Mouse (Mus musculus): ENCODE measurements around the gene 9330182L06Rik. TPM values are rescaled to one million over a fixed set of nuclear protein-coding genes. Genes with fewer than 3 reads are reported as not detected.
A peak's percentile ranks its signal among the peaks of the same experiment; 100 is the strongest.

9330182L06Rik gene
- 2.0 TPM in 2 replicates for polyA plus RNA-seq (2016; fragmentation: Nextera tagmentation; extraction: Ambion mirVana)

- Histone ChIP-seq H3K36me3 (replicated peaks) (no peaks in the 10 kb centered on the region), H3K9me3 (no peaks in the 10 kb centered on the region), H3K4me1 (peaks cover 5% of the 10 kb centered on the region; the same call in 1 of the 2 replicates), H3K27ac (replicated peaks) (peak within 1 kb of the TSS; percentile 79), H3K27me3 (replicated peaks; ENCODE audit: low read depth, poor library complexity, severe bottlenecking) (peaks cover 27% of the 10 kb centered on the region), H3K4me3 (peak within 1 kb of the TSS; percentile 71)
- DNase-seq (ENCODE audit: low spot score): no peak
- WGBS: under 1% methylated on average over 47 of the region's 47 CpGs
Observed at GRCm38 (mm10) chr5:9265586-9266279, at the start of gene 9330182L06Rik. Gene 9330182L06Rik, plus strand, starts transcription at chr5:9266118.

- Histone ChIP-seq H3K36me3 (replicated peaks) (no peaks in the 10 kb centered on the region), H3K4me3 (no peak overlapping the region), H3K4me1 (no peaks in the 10 kb centered on the region), H3K9me3 (no peaks in the 10 kb centered on the region), H3K27ac (replicated peaks) (no peak overlapping the region), H3K27me3 (replicated peaks; ENCODE audit: low read depth, poor library complexity, severe bottlenecking) (no peaks in the 10 kb centered on the region)
- DNase-seq (ENCODE audit: low spot score): no peak
- 84% methylated on average over 4 of the region's 4 CpGs for WGBS
Observed at GRCm38 (mm10) chr5:9227456-9228008, 38.4 kb upstream of the 9330182L06Rik start.

- WGBS: 67% methylated on average over 4 of the region's 4 CpGs
- no peak overlapping the region for H3K4me3 ChIP-seq
- no peaks in the 10 kb centered on the region for H3K36me3 ChIP-seq (replicated peaks)
- DNase-seq (ENCODE audit: low spot score): no peak
- H3K9me3 ChIP-seq: no peaks in the 10 kb centered on the region
- H3K27me3 ChIP-seq (replicated peaks; ENCODE audit: low read depth, poor library complexity, severe bottlenecking): peaks cover 27% of the 10 kb centered on the region
- H3K4me1 ChIP-seq: peaks cover 5% of the 10 kb centered on the region; the same call in 1 of the 2 replicates
- no peak overlapping the region for H3K27ac ChIP-seq (replicated peaks)
Observed at GRCm38 (mm10) chr5:9264361-9264760, 1.6 kb upstream of the 9330182L06Rik start.

DNA sequence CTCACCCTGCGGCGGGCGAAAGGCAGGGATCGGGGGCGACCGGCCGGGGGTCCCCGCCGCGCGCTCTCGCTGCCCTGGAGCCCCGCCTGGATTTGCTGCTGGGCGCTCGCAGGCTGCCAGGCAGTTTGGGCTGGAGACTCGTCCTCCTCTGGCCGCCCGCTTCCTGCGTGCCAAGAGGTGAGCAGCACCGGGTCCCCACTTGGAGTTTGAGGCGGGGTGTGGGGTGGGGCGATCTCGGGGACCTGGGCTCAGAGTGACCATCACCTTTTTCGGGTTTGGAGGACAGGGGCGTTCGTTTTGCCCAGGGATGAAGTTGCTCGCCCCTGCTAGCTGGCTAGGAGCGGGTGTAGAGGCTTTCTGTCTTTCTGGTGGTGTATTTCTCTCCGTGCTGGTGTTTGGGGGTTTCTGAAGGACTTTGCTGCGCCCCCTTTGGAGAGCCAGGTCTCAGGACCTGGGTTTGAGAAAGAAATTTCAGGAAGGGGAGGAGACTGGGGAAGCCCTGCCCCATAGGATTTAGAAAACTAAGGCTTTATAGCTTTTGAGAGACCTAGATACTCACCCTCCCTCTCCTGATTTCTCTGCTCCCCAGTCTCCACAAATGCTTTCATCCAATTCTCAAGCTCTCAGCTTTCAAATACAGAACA lies 484 bp downstream of the 9330182L06Rik start:
- 1% methylated on average over 30 of the region's 30 CpGs for WGBS
- peak; percentile 72 for DNase-seq (ENCODE audit: low spot score)
- Histone ChIP-seq H3K9me3 (no peaks in the 10 kb centered on the region), H3K4me1 (peaks cover 5% of the 10 kb centered on the region; the same call in 1 of the 2 replicates), H3K27ac (replicated peaks) (peak overlapping the region; percentile 79), H3K36me3 (replicated peaks) (no peaks in the 10 kb centered on the region), H3K4me3 (peak overlapping the region; percentile 71), H3K27me3 (replicated peaks; ENCODE audit: low read depth, poor library complexity, severe bottlenecking) (peaks cover 27% of the 10 kb centered on the region)

- H3K27ac ChIP-seq (replicated peaks): no peak overlapping the region
- DNase-seq (ENCODE audit: low spot score): no peak
- no peaks in the 10 kb centered on the region for H3K36me3 ChIP-seq (replicated peaks)
- peaks cover 5% of the 10 kb centered on the region; the same call in 1 of the 2 replicates for H3K4me1 ChIP-seq
- H3K27me3 ChIP-seq (replicated peaks; ENCODE audit: low read depth, poor library complexity, severe bottlenecking): peaks cover 8% of the 10 kb centered on the region
- no peak overlapping the region for H3K4me3 ChIP-seq
- WGBS: 72% methylated on average over 3 of the region's 3 CpGs
- no peaks in the 10 kb centered on the region for H3K9me3 ChIP-seq
Observed at GRCm38 (mm10) chr5:9269666-9270065, 3.7 kb downstream of the 9330182L06Rik start.

GRCm38 (mm10) chr5:9272976-9273375 lies 7.1 kb downstream of the 9330182L06Rik start:
- 85% methylated on average over 3 of the region's 3 CpGs for WGBS
- Histone ChIP-seq H3K4me3 (no peak overlapping the region), H3K27me3 (replicated peaks; ENCODE audit: low read depth, poor library complexity, severe bottlenecking) (no peaks in the 10 kb centered on the region), H3K27ac (replicated peaks) (no peak overlapping the region), H3K9me3 (no peaks in the 10 kb centered on the region), H3K4me1 (no peaks in the 10 kb centered on the region), H3K36me3 (replicated peaks) (no peaks in the 10 kb centered on the region)
- DNase-seq (ENCODE audit: low spot score): no peak

- DNase-seq (ENCODE audit: low spot score): no peak
- Histone ChIP-seq H3K36me3 (replicated peaks) (no peaks in the 10 kb centered on the region), H3K4me3 (no peak overlapping the region), H3K4me1 (no peaks in the 10 kb centered on the region), H3K9me3 (no peaks in the 10 kb centered on the region), H3K27ac (replicated peaks) (no peak overlapping the region), H3K27me3 (replicated peaks; ENCODE audit: low read depth, poor library complexity, severe bottlenecking) (no peaks in the 10 kb centered on the region)
- WGBS: 82% methylated on average over 2 of the region's 2 CpGs
Observed at GRCm38 (mm10) chr5:9295777-9296549, 30.0 kb downstream of the 9330182L06Rik start.

DNA sequence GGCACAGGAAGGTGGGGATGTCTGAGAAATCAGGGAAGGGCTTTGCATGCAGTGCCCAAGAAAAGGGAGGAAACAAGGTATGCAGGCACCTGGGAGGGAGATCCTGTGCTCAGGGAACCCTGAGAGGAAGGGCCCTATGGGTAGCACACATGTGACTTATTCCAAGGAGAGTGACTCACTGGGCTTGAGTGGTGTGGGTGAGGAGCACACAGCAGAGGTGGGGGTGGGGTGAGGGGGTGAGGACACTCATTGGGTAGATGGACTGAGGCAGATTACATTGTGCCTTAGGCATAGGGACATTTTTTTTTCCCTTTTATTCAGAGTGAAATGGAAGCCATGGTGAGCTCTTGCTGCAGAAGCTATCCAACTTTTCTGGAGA lies 30.6 kb downstream of the 9330182L06Rik start:
- no peak overlapping the region for H3K4me3 ChIP-seq
- no peak for DNase-seq (ENCODE audit: low spot score)
- H3K4me1 ChIP-seq: no peaks in the 10 kb centered on the region
- no peaks in the 10 kb centered on the region for H3K36me3 ChIP-seq (replicated peaks)
- no peaks in the 10 kb centered on the region for H3K27me3 ChIP-seq (replicated peaks; ENCODE audit: low read depth, poor library complexity, severe bottlenecking)
- H3K27ac ChIP-seq (replicated peaks): no peak overlapping the region
- H3K9me3 ChIP-seq: no peaks in the 10 kb centered on the region

- no peaks in the 10 kb centered on the region for H3K27me3 ChIP-seq (replicated peaks; ENCODE audit: low read depth, poor library complexity, severe bottlenecking)
- H3K9me3 ChIP-seq: no peaks in the 10 kb centered on the region
- no peak for DNase-seq (ENCODE audit: low spot score)
- H3K27ac ChIP-seq (replicated peaks): no peak overlapping the region
- H3K4me1 ChIP-seq: no peaks in the 10 kb centered on the region
- H3K4me3 ChIP-seq: no peak overlapping the region
- 70% methylated on average over 1 of the region's 1 CpGs for WGBS
- no peaks in the 10 kb centered on the region for H3K36me3 ChIP-seq (replicated peaks)
Observed at GRCm38 (mm10) chr5:9326863-9327262, 60.9 kb downstream of the 9330182L06Rik start.

GRCm38 (mm10) chr5:9327528-9327927 lies 61.6 kb downstream of the 9330182L06Rik start:
- Histone ChIP-seq H3K27ac (replicated peaks) (no peak overlapping the region), H3K27me3 (replicated peaks; ENCODE audit: low read depth, poor library complexity, severe bottlenecking) (no peaks in the 10 kb centered on the region), H3K9me3 (no peaks in the 10 kb centered on the region), H3K4me3 (no peak overlapping the region), H3K4me1 (no peaks in the 10 kb centered on the region), H3K36me3 (replicated peaks) (no peaks in the 10 kb centered on the region)
- no peak for DNase-seq (ENCODE audit: low spot score)
- WGBS: 93% methylated on average over 1 of the region's 1 CpGs

GRCm38 (mm10) chr5:9338756-9339510 lies 73.0 kb downstream of the 9330182L06Rik start:
- H3K4me1 ChIP-seq: no peaks in the 10 kb centered on the region
- no peaks in the 10 kb centered on the region for H3K9me3 ChIP-seq
- no peaks in the 10 kb centered on the region for H3K36me3 ChIP-seq (replicated peaks)
- no peak overlapping the region for H3K27ac ChIP-seq (replicated peaks)
- H3K27me3 ChIP-seq (replicated peaks; ENCODE audit: low read depth, poor library complexity, severe bottlenecking): no peaks in the 10 kb centered on the region
- WGBS: 69% methylated on average over 7 of the region's 7 CpGs
- no peak for DNase-seq (ENCODE audit: low spot score)
- H3K4me3 ChIP-seq: no peak overlapping the region
